Mouse (Mus musculus): Measurements from ENCODE around the gene Rhot2.
A peak's percentile ranks its signal among the peaks of the same experiment; 100 is the strongest.
"Not testable (repeated sequence)": the region's sequence is repeated elsewhere in the genome, so short reads cannot be mapped to it uniquely, and the experiment has no call there.

Gene Rhot2

GRCm38 (mm10) chr17:25817662-25818061, 27.0 kb downstream of the Rhot2 start:
- Histone ChIP-seq H3K36me3 (ENCODE audit: control insufficient read depth, insufficient read depth, low read length, poor library complexity, severe bottlenecking) (no peaks in the 10 kb centered on the region), H3K27me3 (ENCODE audit: control insufficient read depth, insufficient read depth, low read length, poor library complexity, severe bottlenecking) (no peaks in the 10 kb centered on the region; the same call in 1 of the 2 replicates)
- DNase-seq (ENCODE audit: low read depth, low spot score): no peak

- DNase-seq (ENCODE audit: low read depth, low spot score): peak; percentile 85
Measured at GRCm38 (mm10) chr17:25813471-25813870, 31.2 kb downstream of the Rhot2 start.

GRCm38 (mm10) chr17:25810890-25811289, 33.8 kb downstream of the Rhot2 start:
- no peak for DNase-seq (ENCODE audit: low read depth, low spot score)

More at GRCm38 (mm10) chr17:25813471-25813870, 31.2 kb downstream of the Rhot2 start:
- Histone ChIP-seq H3K36me3 (ENCODE audit: control insufficient read depth, insufficient read depth, low read length, poor library complexity, severe bottlenecking) (no peaks in the 10 kb centered on the region), H3K27me3 (ENCODE audit: control insufficient read depth, insufficient read depth, low read length, poor library complexity, severe bottlenecking) (no peaks in the 10 kb centered on the region; the same call in 1 of the 2 replicates)

GRCm38 (mm10) chr17:25809606-25810340, 34.9 kb downstream of the Rhot2 start:
- no peaks in the 10 kb centered on the region; the same call in 1 of the 2 replicates for H3K27me3 ChIP-seq (ENCODE audit: control insufficient read depth, insufficient read depth, low read length, poor library complexity, severe bottlenecking)
- H3K36me3 ChIP-seq (ENCODE audit: control insufficient read depth, insufficient read depth, low read length, poor library complexity, severe bottlenecking): no peaks in the 10 kb centered on the region
- DNase-seq (ENCODE audit: low read depth, low spot score): no peak

More at GRCm38 (mm10) chr17:25810890-25811289, 33.8 kb downstream of the Rhot2 start:
- H3K27me3 ChIP-seq (ENCODE audit: control insufficient read depth, insufficient read depth, low read length, poor library complexity, severe bottlenecking): no peaks in the 10 kb centered on the region; the same call in 1 of the 2 replicates
- H3K36me3 ChIP-seq (ENCODE audit: control insufficient read depth, insufficient read depth, low read length, poor library complexity, severe bottlenecking): no peaks in the 10 kb centered on the region

GRCm38 (mm10) chr17:25808789-25809605, 35.7 kb downstream of the Rhot2 start, which contains the start of gene Fbxl16:
Gene Fbxl16, plus strand, starts transcription at chr17:25809085.
- no peaks in the 10 kb centered on the region; the same call in 1 of the 2 replicates for H3K27me3 ChIP-seq (ENCODE audit: control insufficient read depth, insufficient read depth, low read length, poor library complexity, severe bottlenecking)
- DNase-seq (ENCODE audit: low read depth, low spot score): peak; percentile 28
- no peaks in the 10 kb centered on the region for H3K36me3 ChIP-seq (ENCODE audit: control insufficient read depth, insufficient read depth, low read length, poor library complexity, severe bottlenecking)

- no peaks in the 10 kb centered on the region; the same call in 1 of the 2 replicates for H3K27me3 ChIP-seq (ENCODE audit: control insufficient read depth, insufficient read depth, low read length, poor library complexity, severe bottlenecking)
- DNase-seq (ENCODE audit: low read depth, low spot score): no peak
Measured at GRCm38 (mm10) chr17:25808028-25808427, 36.6 kb downstream of the Rhot2 start.

GRCm38 (mm10) chr17:25807452-25807851, 37.2 kb downstream of the Rhot2 start:
- not testable (repeated sequence) for DNase-seq (ENCODE audit: low read depth, low spot score); H3K27me3 ChIP-seq (ENCODE audit: control insufficient read depth, insufficient read depth, low read length, poor library complexity, severe bottlenecking); H3K36me3 ChIP-seq (ENCODE audit: control insufficient read depth, insufficient read depth, low read length, poor library complexity, severe bottlenecking)

More at GRCm38 (mm10) chr17:25808028-25808427, 36.6 kb downstream of the Rhot2 start:
- no peaks in the 10 kb centered on the region for H3K36me3 ChIP-seq (ENCODE audit: control insufficient read depth, insufficient read depth, low read length, poor library complexity, severe bottlenecking)

- H3K36me3 ChIP-seq (ENCODE audit: control insufficient read depth, insufficient read depth, low read length, poor library complexity, severe bottlenecking): no peaks in the 10 kb centered on the region
- H3K27me3 ChIP-seq (ENCODE audit: control insufficient read depth, insufficient read depth, low read length, poor library complexity, severe bottlenecking): no peaks in the 10 kb centered on the region; the same call in 1 of the 2 replicates
- DNase-seq (ENCODE audit: low read depth, low spot score): no peak
Measured at GRCm38 (mm10) chr17:25806507-25806906, 38.1 kb downstream of the Rhot2 start.

- Histone ChIP-seq H3K36me3 (ENCODE audit: control insufficient read depth, insufficient read depth, low read length, poor library complexity, severe bottlenecking) (no peaks in the 10 kb centered on the region), H3K27me3 (ENCODE audit: control insufficient read depth, insufficient read depth, low read length, poor library complexity, severe bottlenecking) (no peaks in the 10 kb centered on the region)
- no peak for DNase-seq (ENCODE audit: low read depth, low spot score)
Measured at GRCm38 (mm10) chr17:25802825-25803517, 41.7 kb downstream of the Rhot2 start.

- H3K36me3 ChIP-seq (ENCODE audit: control insufficient read depth, insufficient read depth, low read length, poor library complexity, severe bottlenecking): no peaks in the 10 kb centered on the region
- no peaks in the 10 kb centered on the region for H3K27me3 ChIP-seq (ENCODE audit: control insufficient read depth, insufficient read depth, low read length, poor library complexity, severe bottlenecking)
- peak; percentile 89 for DNase-seq (ENCODE audit: low read depth, low spot score)
Measured at GRCm38 (mm10) chr17:25801029-25801428, 43.6 kb downstream of the Rhot2 start.

GRCm38 (mm10) chr17:25796951-25797369, 47.7 kb downstream of the Rhot2 start, which contains the start of gene Metrn:
Gene Metrn, minus strand, starts transcription at chr17:25797136.
- Histone ChIP-seq H3K36me3 (ENCODE audit: control insufficient read depth, insufficient read depth, low read length, poor library complexity, severe bottlenecking) (no peaks in the 10 kb centered on the region), H3K27me3 (ENCODE audit: control insufficient read depth, insufficient read depth, low read length, poor library complexity, severe bottlenecking) (no peaks in the 10 kb centered on the region)
- DNase-seq (ENCODE audit: low read depth, low spot score): peak; percentile 81

GRCm38 (mm10) chr17:25796211-25796771, 48.4 kb downstream of the Rhot2 start:
- Histone ChIP-seq H3K36me3 (ENCODE audit: control insufficient read depth, insufficient read depth, low read length, poor library complexity, severe bottlenecking) (no peaks in the 10 kb centered on the region), H3K27me3 (ENCODE audit: control insufficient read depth, insufficient read depth, low read length, poor library complexity, severe bottlenecking) (no peaks in the 10 kb centered on the region)
- no peak for DNase-seq (ENCODE audit: low read depth, low spot score)

- DNase-seq (ENCODE audit: low read depth, low spot score): no peak
- Histone ChIP-seq H3K36me3 (ENCODE audit: control insufficient read depth, insufficient read depth, low read length, poor library complexity, severe bottlenecking) (no peaks in the 10 kb centered on the region), H3K27me3 (ENCODE audit: control insufficient read depth, insufficient read depth, low read length, poor library complexity, severe bottlenecking) (no peaks in the 10 kb centered on the region)
Measured at GRCm38 (mm10) chr17:25795609-25796092, 49.0 kb downstream of the Rhot2 start, which contains the start of gene AC134908.4. Gene AC134908.4, minus strand, starts transcription at chr17:25795659.

- Histone ChIP-seq H3K27me3 (ENCODE audit: control insufficient read depth, insufficient read depth, low read length, poor library complexity, severe bottlenecking) (no peaks in the 10 kb centered on the region), H3K36me3 (ENCODE audit: control insufficient read depth, insufficient read depth, low read length, poor library complexity, severe bottlenecking) (no peaks in the 10 kb centered on the region)
- no peak for DNase-seq (ENCODE audit: low read depth, low spot score)
Measured at GRCm38 (mm10) chr17:25794998-25795397, 49.7 kb downstream of the Rhot2 start.

Measured in splenic B cell, adult 2 months (primary cell).